Mouse (Mus musculus): ENCODE data around the gene Nek8. TPM values are rescaled to one million over a fixed set of nuclear protein-coding genes. Genes with fewer than 3 reads are reported as not detected.
A peak's percentile ranks its signal among the peaks of the same experiment; 100 is the strongest.

Gene Nek8
- polyA plus RNA-seq, 1 experiment from 2014 or later, result 19.9 TPM

DNA sequence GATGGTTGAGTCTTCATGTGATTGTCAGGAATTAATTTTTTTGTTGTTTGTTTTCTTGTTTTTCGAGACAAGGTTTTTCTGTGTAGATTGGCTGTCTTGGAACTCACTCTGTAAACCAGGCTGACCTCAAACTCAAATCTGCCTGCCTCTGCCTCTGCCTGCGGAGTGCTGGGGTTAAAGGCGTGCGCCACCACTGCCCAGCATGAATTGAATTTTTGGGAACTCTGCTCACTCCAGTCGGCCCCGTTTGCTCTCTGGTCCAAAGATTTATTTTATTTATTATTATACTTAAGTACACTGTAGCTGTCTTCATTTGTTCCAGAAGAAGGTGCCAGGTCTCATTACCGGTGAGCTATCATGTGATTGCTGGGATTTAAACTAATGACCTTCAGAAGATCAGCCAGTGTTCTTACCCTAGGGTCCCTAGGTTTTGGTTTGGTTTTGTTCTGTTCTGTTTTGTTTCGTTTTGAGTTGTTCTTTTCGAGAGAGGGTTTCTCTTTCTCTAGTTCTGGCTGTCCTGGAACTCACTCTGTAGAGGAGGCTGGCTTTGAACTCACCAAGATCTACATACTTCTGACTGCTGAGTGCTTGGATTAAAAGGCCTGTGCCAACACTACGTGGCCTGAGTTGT is 7.5 kb upstream of the Nek8 start:
- Histone ChIP-seq H3K4me3 (replicated peaks; ENCODE audit: low read depth, low read length) (peak overlapping the region; percentile 68; the same call in 1 of the 2 replicates), H3K9me3 (replicated peaks; ENCODE audit: low read length) (no peaks in the 10 kb centered on the region), H3K4me2 (ENCODE audit: low read length) (peak overlapping the region; percentile 78), H3K27ac (0 out of 2 replicates have a peak overlapping the region, but pooled peaks have one; percentile 19), H3K4me1 (replicated peaks; ENCODE audit: insufficient read depth, low read length) (peaks cover 22% of the 10 kb centered on the region), H3K27me3 (ENCODE audit: insufficient read depth, low read length) (no peaks in the 10 kb centered on the region), H3K36me3 (ENCODE audit: insufficient read depth, low read length) (peaks cover 19% of the 10 kb centered on the region; the same call in 1 of the 2 replicates), H3K9ac (ENCODE audit: low read depth, low read length) (no peak overlapping the region; the same call in 1 of the 2 replicates)
- no peak for TF ChIP-seq CTCF (IDR thresholded peaks at IDR 0.05; ENCODE audit: low read depth)
- ATAC-seq (replicated peaks; ENCODE audit: low FRiP score, low read depth), result no peak
- DNase-seq (ENCODE audit: low spot score), result no peak
- 51% methylated on average over 10 of the region's 10 CpGs for WGBS

DNA sequence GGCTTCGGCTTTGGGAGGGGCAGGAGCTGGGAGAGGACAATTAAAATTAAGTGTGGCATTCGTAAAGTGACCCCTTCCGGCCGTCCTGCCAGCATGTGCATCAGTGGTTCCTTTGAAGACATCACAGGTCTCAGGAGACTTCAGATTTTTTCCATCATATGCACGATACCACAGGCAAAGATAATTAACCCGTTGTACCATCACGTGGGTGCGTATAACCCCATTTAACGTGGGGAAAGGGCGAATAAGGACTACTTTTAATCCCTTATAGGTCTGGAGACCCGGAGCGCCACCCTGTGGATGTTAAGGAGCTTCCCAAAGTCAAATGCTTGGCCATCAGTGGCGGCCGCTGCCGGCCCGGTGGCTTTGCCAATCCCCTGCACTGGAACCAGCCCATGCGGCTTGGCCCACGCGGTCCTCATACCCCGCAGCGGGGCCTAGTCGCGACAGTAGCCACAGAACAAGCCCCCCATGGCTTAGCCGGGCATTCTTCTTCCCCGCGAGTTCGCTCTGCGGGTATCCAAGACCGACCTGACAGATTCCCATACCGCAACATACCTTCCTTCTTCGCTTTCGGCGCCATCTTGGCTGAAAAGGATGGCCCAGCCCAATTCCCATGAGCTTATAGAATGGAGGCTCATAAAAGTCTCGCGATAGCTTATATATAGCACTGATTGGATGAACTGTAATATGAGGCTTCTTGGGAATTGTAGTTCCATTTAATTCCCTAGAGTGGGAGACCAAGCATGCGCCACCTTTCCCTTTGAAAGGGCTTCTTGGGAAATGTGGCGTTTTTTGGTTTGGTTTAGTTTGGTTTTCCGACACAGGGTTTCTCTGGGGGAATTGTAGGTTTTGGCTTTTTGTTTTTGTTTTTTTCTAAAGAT is 6.7 kb upstream of the Nek8 start, which contains the start of gene Rpl23a:
TSS of gene Rpl23a (minus strand) at position 624 of the 884 bp plus-strand sequence.
- Histone ChIP-seq H3K36me3 (ENCODE audit: insufficient read depth, low read length) (peaks cover 19% of the 10 kb centered on the region; the same call in 1 of the 2 replicates), H3K4me1 (replicated peaks; ENCODE audit: insufficient read depth, low read length) (peaks cover 22% of the 10 kb centered on the region), H3K4me3 (replicated peaks; ENCODE audit: low read depth, low read length) (peak within 1 kb of the TSS; percentile 68), H3K9ac (ENCODE audit: low read depth, low read length) (peak within 1 kb of the TSS; percentile 81), H3K4me2 (ENCODE audit: low read length) (peak within 1 kb of the TSS; percentile 78), H3K27ac (peak within 1 kb of the TSS; percentile 87), H3K9me3 (replicated peaks; ENCODE audit: low read length) (no peaks in the 10 kb centered on the region), H3K27me3 (ENCODE audit: insufficient read depth, low read length) (no peaks in the 10 kb centered on the region)
- ATAC-seq (replicated peaks; ENCODE audit: low FRiP score, low read depth) (peak; percentile 88), DNase-seq (ENCODE audit: low spot score) (peak; percentile 99)
- WGBS, result under 1% methylated on average over 38 of the region's 38 CpGs
- TF ChIP-seq CTCF (IDR thresholded peaks at IDR 0.05; ENCODE audit: low read depth), result peak; percentile 57

- Histone ChIP-seq H3K27ac (peak overlapping the region; percentile 19; the same call in 1 of the 2 replicates), H3K4me1 (replicated peaks; ENCODE audit: insufficient read depth, low read length) (peaks cover 22% of the 10 kb centered on the region), H3K9me3 (replicated peaks; ENCODE audit: low read length) (no peaks in the 10 kb centered on the region), H3K4me3 (replicated peaks; ENCODE audit: low read depth, low read length) (peak overlapping the region; percentile 68), H3K9ac (ENCODE audit: low read depth, low read length) (peak overlapping the region; percentile 81), H3K27me3 (ENCODE audit: insufficient read depth, low read length) (no peaks in the 10 kb centered on the region), H3K36me3 (ENCODE audit: insufficient read depth, low read length) (peaks cover 19% of the 10 kb centered on the region; the same call in 1 of the 2 replicates), H3K4me2 (ENCODE audit: low read length) (peak overlapping the region; percentile 78)
- no peak for TF ChIP-seq CTCF (IDR thresholded peaks at IDR 0.05; ENCODE audit: low read depth)
- DNase-seq (ENCODE audit: low spot score) (no peak), ATAC-seq (replicated peaks; ENCODE audit: low FRiP score, low read depth) (no peak)
- 3% methylated on average over 7 of the region's 7 CpGs for WGBS
Observed at GRCm38 (mm10) chr11:78182450-78182849, 6.0 kb upstream of the Nek8 start.

- H3K4me2 ChIP-seq (ENCODE audit: low read length), result peak overlapping the region; percentile 78
- TF ChIP-seq CTCF (IDR thresholded peaks at IDR 0.05; ENCODE audit: low read depth), result no peak
- peaks cover 25% of the 10 kb centered on the region for H3K4me1 ChIP-seq (replicated peaks; ENCODE audit: insufficient read depth, low read length)
- no peaks in the 10 kb centered on the region for H3K27me3 ChIP-seq (ENCODE audit: insufficient read depth, low read length)
- WGBS, result 46% methylated on average over 2 of the region's 2 CpGs
- H3K36me3 ChIP-seq (ENCODE audit: insufficient read depth, low read length), result peaks cover 19% of the 10 kb centered on the region; the same call in 1 of the 2 replicates
- H3K4me3 ChIP-seq (replicated peaks; ENCODE audit: low read depth, low read length), result peak overlapping the region; percentile 68
- DNase-seq (ENCODE audit: low spot score) (no peak), ATAC-seq (replicated peaks; ENCODE audit: low FRiP score, low read depth) (no peak)
- 0 out of 2 replicates have a peak overlapping the region, but pooled peaks have one; percentile 19 for H3K27ac ChIP-seq
- peak overlapping the region; percentile 81 for H3K9ac ChIP-seq (ENCODE audit: low read depth, low read length)
- H3K9me3 ChIP-seq (replicated peaks; ENCODE audit: low read length), result no peaks in the 10 kb centered on the region
Observed at GRCm38 (mm10) chr11:78181830-78182357, 5.4 kb upstream of the Nek8 start.

- 0 out of 2 replicates have a peak overlapping the region, but pooled peaks have one; percentile 25 for H3K9ac ChIP-seq (ENCODE audit: low read depth, low read length)
- ATAC-seq (replicated peaks; ENCODE audit: low FRiP score, low read depth), result no peak
- TF ChIP-seq CTCF (IDR thresholded peaks at IDR 0.05; ENCODE audit: low read depth), result no peak
- no peaks in the 10 kb centered on the region for H3K9me3 ChIP-seq (replicated peaks; ENCODE audit: low read length)
- peaks cover 25% of the 10 kb centered on the region for H3K4me1 ChIP-seq (replicated peaks; ENCODE audit: insufficient read depth, low read length)
- H3K4me2 ChIP-seq (ENCODE audit: low read length), result peak overlapping the region; percentile 89
- H3K4me3 ChIP-seq (replicated peaks; ENCODE audit: low read depth, low read length), result no peak overlapping the region
- DNase-seq (ENCODE audit: low spot score), result no peak
- no peaks in the 10 kb centered on the region for H3K27me3 ChIP-seq (ENCODE audit: insufficient read depth, low read length)
- peak overlapping the region; percentile 96; the same call in 1 of the 2 replicates for H3K27ac ChIP-seq
- H3K36me3 ChIP-seq (ENCODE audit: insufficient read depth, low read length), result peaks cover 19% of the 10 kb centered on the region; the same call in 1 of the 2 replicates
- 66% methylated on average over 6 of the region's 6 CpGs for WGBS
Observed at GRCm38 (mm10) chr11:78180081-78180761, 3.7 kb upstream of the Nek8 start.

Data from kidney, postnatal 0 days (tissue).